Mouse (Mus musculus) stomach, postnatal 0 days (tissue): ENCODE results near the gene Cdc73. TPM values are rescaled to one million over a fixed set of nuclear protein-coding genes. Genes with fewer than 3 reads are reported as not detected.
"Not testable (repeated sequence)": the region's sequence is repeated elsewhere in the genome, so short reads cannot be mapped to it uniquely, and the experiment has no call there.

Source experiments
- ATAC-seq: fragments of 200-750 bp; cut with Nextera tagmentation; 2 replicates; pipeline ENCODE4 v1.8.0; 2017; ENCODE audit not compliant: low FRiP score, low TSS enrichment
- DNase-seq: peaks from one replicate; pipeline ENCODE4 v3.0.0-alpha.2; 2016; ENCODE audit warnings: low spot score
- H3K27ac ChIP-seq: fragments of 300-500 bp; sonication (generic); replicated peaks from 2 replicates; pipeline ENCODE4 v1.5.1; 2014; ENCODE audit warnings: mild to moderate bottlenecking, control low read depth
- H3K27me3 ChIP-seq: fragments of 300-500 bp; sonication (generic); 2 replicates; pipeline ENCODE4 v1.6.1; 2014; ENCODE audit warnings: low read length; ENCODE audit not compliant: control insufficient read depth, insufficient read depth
- H3K36me3 ChIP-seq: fragments of 300-500 bp; sonication (generic); 2 replicates; pipeline ENCODE4 v1.6.1; 2014; ENCODE audit warnings: low read length, mixed read lengths; ENCODE audit not compliant: control insufficient read depth, insufficient read depth
- H3K4me1 ChIP-seq: fragments of 300-500 bp; sonication (generic); replicated peaks from 2 replicates; pipeline ENCODE4 v1.6.1; 2014; ENCODE audit warnings: antibody characterized with exemption; ENCODE audit not compliant: control insufficient read depth, insufficient read depth
- H3K4me2 ChIP-seq: fragments of 300-500 bp; sonication (generic); replicated peaks from 2 replicates; pipeline ENCODE4 v1.6.1; 2014; ENCODE audit warnings: low read depth, mild to moderate bottlenecking, control low read depth, moderate library complexity
- H3K4me3 ChIP-seq: fragments of 300-500 bp; sonication (generic); 2 replicates; pipeline ENCODE4 v1.5.1; 2014; ENCODE audit warnings: low read depth, low read length, control low read depth
- H3K9ac ChIP-seq: fragments of 300-500 bp; sonication (generic); 2 replicates; pipeline ENCODE4 v1.6.1; 2014; ENCODE audit warnings: mild to moderate bottlenecking, low read length, control low read depth, mixed read lengths
- H3K9me3 ChIP-seq: fragments of 300-500 bp; sonication (generic); 2 replicates; pipeline ENCODE4 v1.6.1; 2016; ENCODE audit warnings: low read length; ENCODE audit not compliant: control insufficient read depth
- CTCF ChIP-seq: IDR thresholded peaks from 2 replicates; pipeline ENCODE4 v1.5.1; 2016; ENCODE audit warnings: antibody characterized with exemption, low read depth, mild to moderate bottlenecking, moderate library complexity
- EP300 ChIP-seq: optimal IDR thresholded peaks from 2 replicates; pipeline ENCODE3; 2016; ENCODE audit warnings: antibody characterized with exemption
- WGBS: fragments of 180-500 bp; shearing (Covaris S2); extraction: QIAGEN DNeasy Blood & Tissue Kit; methylation state at CpG from one replicate; pipeline ENCODE4 v1.1.7; 2014; 5-methylcytosine and 5-hydroxymethylcytosine counted together
- polyA plus RNA-seq: library from polyadenylated mRNA; unstranded; fragments of >200 nt; fragmentation: Nextera tagmentation; extraction: Ambion mirVana; gene quantifications from 2 replicates; pipeline ENCODE4 v1.2.1, GENCODE M21; 2015

Cdc73 gene
- polyA plus RNA-seq, 1 experiment from 2014 or later: 11.8 TPM

DNA sequence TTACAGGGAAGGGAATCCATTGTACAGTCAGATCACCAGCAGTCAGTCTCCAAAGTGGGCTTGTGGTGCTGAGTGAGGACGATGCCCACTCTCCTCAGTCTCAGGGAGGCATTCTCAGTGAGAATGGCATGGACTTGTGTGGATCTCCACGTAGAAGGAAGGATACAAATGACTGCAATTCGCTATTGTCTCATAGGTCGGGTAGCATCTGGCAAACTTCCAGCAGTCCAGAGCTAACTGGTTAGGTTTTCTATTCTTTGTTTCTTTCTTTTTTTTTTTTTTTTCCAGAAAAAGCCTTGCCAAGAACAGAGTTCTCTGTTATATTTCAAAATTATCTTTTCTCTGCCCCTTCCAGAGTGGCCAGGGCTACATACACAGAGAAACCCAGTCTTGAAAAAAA, 4.3 kb upstream of the Cdc73 start:
- no peaks in the 10 kb centered on the region for H3K9me3 ChIP-seq
- H3K9ac ChIP-seq: no peak overlapping the region
- H3K36me3 ChIP-seq: no peaks in the 10 kb centered on the region
- DNase-seq (no peak), ATAC-seq (no peak)
- H3K4me3 ChIP-seq: no peak overlapping the region
- no peak overlapping the region for H3K4me2 ChIP-seq
- no peaks in the 10 kb centered on the region for H3K27me3 ChIP-seq
- WGBS: 43% methylated on average over 4 of the region's 4 CpGs
- no peaks in the 10 kb centered on the region for H3K4me1 ChIP-seq
- no peak for TF ChIP-seq EP300
- no peak for TF ChIP-seq CTCF
- no peak overlapping the region for H3K27ac ChIP-seq

DNA sequence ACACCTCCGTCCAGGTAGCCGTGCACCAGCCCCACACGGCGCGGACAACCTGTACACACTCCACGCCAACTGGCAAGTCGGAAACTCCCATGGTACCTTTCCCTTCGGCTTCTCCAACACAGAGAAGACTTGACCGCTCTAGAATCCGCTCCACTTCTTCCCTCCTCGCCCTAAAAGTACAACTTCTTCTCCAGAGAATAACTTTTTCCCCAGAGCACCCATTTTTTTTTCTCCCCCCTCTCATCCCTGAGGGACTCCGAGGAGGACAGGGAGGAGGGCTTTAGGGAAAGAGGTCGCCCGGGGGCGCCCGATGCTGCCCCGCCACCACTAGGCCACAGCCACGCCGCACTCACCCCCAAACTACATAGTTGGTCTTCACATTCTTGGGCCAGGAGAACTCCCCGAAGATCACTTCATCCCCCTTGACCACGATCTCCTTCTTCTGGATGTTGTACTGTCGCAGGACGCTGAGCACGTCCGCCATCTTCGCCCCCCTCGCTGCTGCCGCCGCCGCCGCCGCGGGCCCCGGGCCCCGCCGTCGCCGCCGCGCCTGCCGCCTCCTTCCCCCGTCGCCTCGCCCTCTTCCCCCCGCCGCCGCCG, 452 bp downstream of the Cdc73 start:
- WGBS: under 1% methylated on average over 46 of the region's 48 CpGs
- peak; percentile 76 for ATAC-seq
- Histone ChIP-seq H3K27ac (peak overlapping the region; percentile 97), H3K36me3 (0 out of 2 replicates have a peak, but pooled peaks cover 4% of the 10 kb centered on the region), H3K4me3 (peak overlapping the region; percentile 82), H3K27me3 (no peaks in the 10 kb centered on the region), H3K9ac (peak overlapping the region; percentile 93), H3K4me2 (peak overlapping the region; percentile 78), H3K4me1 (no peaks in the 10 kb centered on the region), H3K9me3 (no peaks in the 10 kb centered on the region)
- DNase-seq: peak; percentile 46
- TF ChIP-seq EP300 (no peak), CTCF (no peak; the same call in 1 of the 2 replicates)

- under 1% methylated on average over 13 of the region's 13 CpGs for WGBS
- ATAC-seq (no peak), DNase-seq (no peak)
- H3K4me2 ChIP-seq: peak overlapping the region; percentile 78
- peak overlapping the region; percentile 82 for H3K4me3 ChIP-seq
- 0 out of 2 replicates have a peak, but pooled peaks cover 4% of the 10 kb centered on the region for H3K36me3 ChIP-seq
- peak overlapping the region; percentile 97 for H3K27ac ChIP-seq
- peak overlapping the region; percentile 93 for H3K9ac ChIP-seq
- no peaks in the 10 kb centered on the region for H3K4me1 ChIP-seq
- H3K27me3 ChIP-seq: no peaks in the 10 kb centered on the region
- no peaks in the 10 kb centered on the region for H3K9me3 ChIP-seq
- TF ChIP-seq EP300: no peak
- TF ChIP-seq CTCF: no peak
Observed at GRCm38 (mm10) chr1:143701736-143702135, 957 bp downstream of the Cdc73 start.

DNA sequence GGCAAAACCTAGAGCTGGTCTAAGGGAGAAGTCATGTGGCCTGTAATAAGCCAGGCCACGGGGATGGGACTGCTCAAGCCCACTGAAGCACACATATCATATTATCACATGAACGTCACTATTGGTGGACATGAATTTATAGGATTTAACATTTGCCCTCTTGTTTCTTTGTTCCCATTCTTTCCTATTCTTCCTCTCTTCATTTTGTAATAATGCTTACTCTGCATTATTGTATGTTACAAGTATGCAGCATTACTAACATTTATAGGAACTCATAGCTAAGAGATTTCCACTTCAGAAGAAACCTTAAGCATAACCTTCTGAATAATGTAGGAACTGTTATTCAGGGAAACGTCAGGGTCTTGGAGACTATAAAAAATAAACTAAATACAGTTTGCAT, 17.8 kb downstream of the Cdc73 start:
- H3K9ac ChIP-seq: no peak overlapping the region
- TF ChIP-seq EP300: no peak
- no peak for TF ChIP-seq CTCF
- 88% methylated on average over 3 of the region's 3 CpGs for WGBS
- ATAC-seq: no peak
- H3K4me1 ChIP-seq: no peaks in the 10 kb centered on the region
- H3K36me3 ChIP-seq: peaks cover 6% of the 10 kb centered on the region; the same call in 1 of the 2 replicates
- H3K27ac ChIP-seq: no peak overlapping the region
- H3K4me3 ChIP-seq: no peak overlapping the region
- DNase-seq: no peak
- no peak overlapping the region for H3K4me2 ChIP-seq
- H3K9me3 ChIP-seq: no peaks in the 10 kb centered on the region
- no peaks in the 10 kb centered on the region for H3K27me3 ChIP-seq

GRCm38 (mm10) chr1:143681108-143681507, 21.6 kb downstream of the Cdc73 start:
- Histone ChIP-seq H3K9me3 (no peaks in the 10 kb centered on the region), H3K4me2 (no peak overlapping the region), H3K9ac (no peak overlapping the region), H3K4me1 (no peaks in the 10 kb centered on the region), H3K4me3 (no peak overlapping the region), H3K36me3 (peaks cover 6% of the 10 kb centered on the region; the same call in 1 of the 2 replicates), H3K27ac (no peak overlapping the region), H3K27me3 (no peaks in the 10 kb centered on the region)
- DNase-seq (no peak), ATAC-seq (no peak)
- WGBS: 95% methylated on average over 5 of the region's 5 CpGs
- TF ChIP-seq CTCF: no peak
- TF ChIP-seq EP300: no peak

GRCm38 (mm10) chr1:143675734-143676361, 26.8 kb downstream of the Cdc73 start:
- Histone ChIP-seq H3K9me3 (no peaks in the 10 kb centered on the region), H3K27me3 (no peaks in the 10 kb centered on the region), H3K27ac (no peak overlapping the region), H3K9ac (no peak overlapping the region), H3K36me3 (peaks cover 5% of the 10 kb centered on the region; the same call in 1 of the 2 replicates), H3K4me3 (no peak overlapping the region), H3K4me2 (no peak overlapping the region), H3K4me1 (no peaks in the 10 kb centered on the region)
- WGBS: 84% methylated on average over 4 of the region's 4 CpGs
- DNase-seq (no peak), ATAC-seq (no peak)
- peak; percentile 40 for TF ChIP-seq CTCF
- no peak for TF ChIP-seq EP300

- WGBS: 96% methylated on average over 4 of the region's 4 CpGs
- not testable (repeated sequence) for H3K4me3 ChIP-seq
Observed at GRCm38 (mm10) chr1:143664786-143665185, 37.9 kb downstream of the Cdc73 start.

More at GRCm38 (mm10) chr1:143664786-143665185, 37.9 kb downstream of the Cdc73 start:
- H3K36me3 ChIP-seq, H3K4me2 ChIP-seq, H3K9ac ChIP-seq, ATAC-seq, H3K27me3 ChIP-seq, H3K4me1 ChIP-seq, H3K27ac ChIP-seq, DNase-seq, H3K9me3 ChIP-seq: not testable (repeated sequence)
